Mouse (Mus musculus) intestine, postnatal 0 days (tissue): ENCODE data around the gene Rps21. TPM values are rescaled to one million over a fixed set of nuclear protein-coding genes. Genes with fewer than 3 reads are reported as not detected.

Experiments
- ATAC-seq: fragments of 200-750 bp; cut with Nextera tagmentation; 2 replicates; pipeline ENCODE4 v1.8.0; 2017; ENCODE audit warnings: mild to moderate bottlenecking, moderate TSS enrichment, moderate library complexity
- H3K27ac ChIP-seq: fragments of 300-500 bp; sonication (generic); 2 replicates; pipeline ENCODE4 v1.5.1; 2014; ENCODE audit warnings: mild to moderate bottlenecking, low read depth, low read length, moderate library complexity
- H3K27me3 ChIP-seq: fragments of 300-500 bp; sonication (generic); replicated peaks from 2 replicates; pipeline ENCODE4 v1.6.1; 2014; ENCODE audit warnings: low read length, mixed read lengths; ENCODE audit not compliant: control insufficient read depth, insufficient read depth
- H3K36me3 ChIP-seq: fragments of 300-500 bp; sonication (generic); 2 replicates; pipeline ENCODE4 v1.6.1; 2014; ENCODE audit warnings: mild to moderate bottlenecking, moderate library complexity; ENCODE audit not compliant: control insufficient read depth, insufficient read depth
- H3K4me1 ChIP-seq: fragments of 300-500 bp; sonication (generic); replicated peaks from 2 replicates; pipeline ENCODE4 v1.6.1; 2014; ENCODE audit warnings: antibody characterized with exemption, low read length, mixed read lengths; ENCODE audit not compliant: control insufficient read depth, insufficient read depth
- H3K4me2 ChIP-seq: fragments of 300-500 bp; sonication (generic); replicated peaks from 2 replicates; pipeline ENCODE4 v1.6.1; 2014; ENCODE audit warnings: low read depth, mild to moderate bottlenecking, moderate library complexity
- H3K4me3 ChIP-seq: fragments of 300-500 bp; sonication (generic); 2 replicates; pipeline ENCODE4 v1.5.1; 2014; ENCODE audit warnings: low read depth, low read length
- H3K9ac ChIP-seq: fragments of 300-500 bp; sonication (generic); 2 replicates; pipeline ENCODE4 v1.6.1; 2014; ENCODE audit warnings: mild to moderate bottlenecking, low read depth, low read length
- H3K9me3 ChIP-seq: fragments of 300-500 bp; sonication (generic); 2 replicates; pipeline ENCODE4 v1.6.1; 2016; ENCODE audit warnings: mixed run types; ENCODE audit not compliant: control insufficient read depth
- CTCF ChIP-seq: sonication (generic); IDR thresholded peaks from 2 replicates; pipeline ENCODE4 v1.5.1; 2016; ENCODE audit warnings: low read depth, mild to moderate bottlenecking, control low read depth, antibody characterized with exemption, moderate library complexity
- WGBS: fragments of 180-500 bp; shearing (Covaris S2); extraction: QIAGEN DNeasy Blood & Tissue Kit; methylation state at CpG from one replicate; pipeline ENCODE4 v1.1.7; 2014; 5-methylcytosine and 5-hydroxymethylcytosine counted together
- polyA plus RNA-seq: library from polyadenylated mRNA; unstranded; fragments of >200 nt; fragmentation: Nextera tagmentation; extraction: Ambion mirVana; gene quantifications from 2 replicates; pipeline ENCODE4 v1.2.1, GENCODE M21; 2015

Rps21 gene
- polyA plus RNA-seq, 1 experiment from 2014 or later: 454 TPM

DNA sequence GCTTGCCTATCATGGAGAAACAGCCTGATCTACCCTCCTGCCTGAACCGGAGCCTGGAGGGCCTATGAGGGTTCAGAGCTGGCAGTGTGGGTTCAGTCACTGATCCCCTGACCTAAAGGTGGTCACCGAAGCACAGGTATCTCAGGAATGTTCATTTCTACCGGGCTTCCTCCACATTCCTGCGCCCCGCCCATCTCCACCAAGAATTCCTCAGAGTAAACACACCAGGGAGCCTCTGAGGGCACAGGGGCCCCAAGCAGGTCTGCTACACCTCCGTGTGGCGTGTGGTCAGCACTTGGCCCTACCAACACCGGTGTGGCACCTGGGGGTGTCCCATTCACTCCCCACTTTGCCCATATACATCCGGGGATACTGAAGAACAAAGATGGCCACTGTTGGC lies 37.0 kb upstream of the Rps21 start:
- WGBS: 32% methylated on average over 9 of the region's 9 CpGs
- peak overlapping the region; percentile 28; the same call in 1 of the 2 replicates for H3K27ac ChIP-seq

GRCm38 (mm10) chr2:180221051-180221450 lies 36.1 kb upstream of the Rps21 start:
- no peak overlapping the region for H3K9ac ChIP-seq
- no peaks in the 10 kb centered on the region for H3K9me3 ChIP-seq
- H3K36me3 ChIP-seq: no peaks in the 10 kb centered on the region
- H3K4me1 ChIP-seq: peaks cover 8% of the 10 kb centered on the region
- peaks cover 4% of the 10 kb centered on the region; the same call in 1 of the 2 replicates for H3K27me3 ChIP-seq
- H3K4me2 ChIP-seq: no peak overlapping the region
- TF ChIP-seq CTCF: no peak
- WGBS: 91% methylated on average over 9 of the region's 9 CpGs
- no peak overlapping the region for H3K27ac ChIP-seq
- H3K4me3 ChIP-seq: no peak overlapping the region
- ATAC-seq: no peak

More for the DNA sequence above, 37.0 kb upstream of the Rps21 start:
- H3K36me3 ChIP-seq: no peaks in the 10 kb centered on the region
- H3K9me3 ChIP-seq: no peaks in the 10 kb centered on the region
- peaks cover 12% of the 10 kb centered on the region for H3K4me1 ChIP-seq
- H3K4me3 ChIP-seq: no peak overlapping the region
- TF ChIP-seq CTCF: no peak
- H3K4me2 ChIP-seq: peak overlapping the region; percentile 21; the same call in 1 of the 2 replicates
- peaks cover 4% of the 10 kb centered on the region; the same call in 1 of the 2 replicates for H3K27me3 ChIP-seq
- H3K9ac ChIP-seq: no peak overlapping the region
- ATAC-seq: 0 out of 2 replicates have a peak, but pooled peaks have one; percentile 18

- Histone ChIP-seq H3K9ac (no peak overlapping the region), H3K27ac (no peak overlapping the region), H3K4me1 (peaks cover 5% of the 10 kb centered on the region), H3K36me3 (no peaks in the 10 kb centered on the region), H3K9me3 (no peaks in the 10 kb centered on the region), H3K4me2 (no peak overlapping the region; the same call in 1 of the 2 replicates), H3K27me3 (peaks cover 4% of the 10 kb centered on the region; the same call in 1 of the 2 replicates), H3K4me3 (no peak overlapping the region)
- ATAC-seq: peak; percentile 27; the same call in 1 of the 2 replicates
- peak; percentile 69 for TF ChIP-seq CTCF
- WGBS: 5% methylated on average over 6 of the region's 6 CpGs
These were observed 34.9 kb upstream of the Rps21 start for GRCm38 (mm10) chr2:180222250-180222649.

- H3K4me3 ChIP-seq: peak overlapping the region; percentile 64
- H3K9me3 ChIP-seq: no peaks in the 10 kb centered on the region
- WGBS: 4% methylated on average over 11 of the region's 13 CpGs
- peak overlapping the region; percentile 45 for H3K9ac ChIP-seq
- H3K4me2 ChIP-seq: peak overlapping the region; percentile 99
- peaks cover 4% of the 10 kb centered on the region; the same call in 1 of the 2 replicates for H3K27me3 ChIP-seq
- H3K27ac ChIP-seq: no peak overlapping the region
- ATAC-seq: no peak
- no peaks in the 10 kb centered on the region for H3K36me3 ChIP-seq
- H3K4me1 ChIP-seq: peaks cover 17% of the 10 kb centered on the region
- no peak for TF ChIP-seq CTCF
These were observed 32.5 kb upstream of the Rps21 start for GRCm38 (mm10) chr2:180224647-180225043.

GRCm38 (mm10) chr2:180225044-180225761 lies 32.0 kb upstream of the Rps21 start:
- Histone ChIP-seq H3K4me1 (peaks cover 14% of the 10 kb centered on the region), H3K9ac (peak overlapping the region; percentile 45), H3K4me2 (peak overlapping the region; percentile 99), H3K27ac (0 out of 2 replicates have a peak overlapping the region, but pooled peaks have one; percentile 21), H3K9me3 (no peaks in the 10 kb centered on the region), H3K36me3 (no peaks in the 10 kb centered on the region), H3K27me3 (peaks cover 4% of the 10 kb centered on the region; the same call in 1 of the 2 replicates), H3K4me3 (peak overlapping the region; percentile 64)
- no peak for TF ChIP-seq CTCF
- ATAC-seq: peak; percentile 32
- WGBS: under 1% methylated on average over 54 of the region's 55 CpGs

GRCm38 (mm10) chr2:180225762-180226378 lies 31.3 kb upstream of the Rps21 start, which contains the start of gene Lama5:
Gene Lama5, minus strand, starts transcription at chr2:180225859.
- WGBS: 2% methylated on average over 35 of the region's 37 CpGs
- H3K27me3 ChIP-seq: peaks cover 4% of the 10 kb centered on the region; the same call in 1 of the 2 replicates
- 0 out of 2 replicates have a peak within 1 kb of the TSS, but pooled peaks have one; percentile 21 for H3K27ac ChIP-seq
- no peak for TF ChIP-seq CTCF
- H3K4me1 ChIP-seq: peaks cover 13% of the 10 kb centered on the region; the same call in 1 of the 2 replicates
- H3K9me3 ChIP-seq: no peaks in the 10 kb centered on the region
- ATAC-seq: peak; percentile 41
- peak within 1 kb of the TSS; percentile 45 for H3K9ac ChIP-seq
- H3K4me3 ChIP-seq: peak within 1 kb of the TSS; percentile 64
- H3K4me2 ChIP-seq: peak within 1 kb of the TSS; percentile 99
- no peaks in the 10 kb centered on the region for H3K36me3 ChIP-seq
